Mouse (Mus musculus): ENCODE results near the gene C1qtnf2. TPM values are rescaled to one million over a fixed set of nuclear protein-coding genes. Genes with fewer than 3 reads are reported as not detected.

Gene C1qtnf2
- polyA plus RNA-seq, 1 experiment from 2014 or later: 32.7 TPM

- DNase-seq (ENCODE audit: low spot score): peak; percentile 51
- H3K9ac ChIP-seq (ENCODE audit: low read depth, low read length): no peak overlapping the region
- no peaks in the 10 kb centered on the region for H3K36me3 ChIP-seq (ENCODE audit: control insufficient read depth, insufficient read depth, low read length)
- 0 out of 2 replicates have a peak, but pooled peaks have one; percentile 30 for ATAC-seq (ENCODE audit: low read depth)
- no peak overlapping the region for H3K27ac ChIP-seq (replicated peaks; ENCODE audit: low read depth, low read length)
- no peak overlapping the region for H3K4me2 ChIP-seq (ENCODE audit: low read depth, low read length)
- H3K27me3 ChIP-seq (replicated peaks; ENCODE audit: control insufficient read depth, insufficient read depth, low read length): no peaks in the 10 kb centered on the region
- H3K9me3 ChIP-seq (ENCODE audit: control insufficient read depth, low read length): no peaks in the 10 kb centered on the region
- 28% methylated on average over 7 of the region's 7 CpGs for WGBS
- H3K4me1 ChIP-seq (ENCODE audit: control insufficient read depth, insufficient read depth, low read length): no peaks in the 10 kb centered on the region
- no peak overlapping the region for H3K4me3 ChIP-seq (ENCODE audit: low read depth, low read length)
Measured at GRCm38 (mm10) chr11:43492663-43493062, 18.6 kb downstream of the C1qtnf2 start.

GRCm38 (mm10) chr11:43493815-43494409 lies 19.8 kb downstream of the C1qtnf2 start:
- Histone ChIP-seq H3K4me3 (ENCODE audit: low read depth, low read length) (no peak overlapping the region), H3K27ac (replicated peaks; ENCODE audit: low read depth, low read length) (no peak overlapping the region), H3K4me1 (ENCODE audit: control insufficient read depth, insufficient read depth, low read length) (no peaks in the 10 kb centered on the region), H3K4me2 (ENCODE audit: low read depth, low read length) (no peak overlapping the region), H3K36me3 (ENCODE audit: control insufficient read depth, insufficient read depth, low read length) (no peaks in the 10 kb centered on the region), H3K27me3 (replicated peaks; ENCODE audit: control insufficient read depth, insufficient read depth, low read length) (no peaks in the 10 kb centered on the region), H3K9me3 (ENCODE audit: control insufficient read depth, low read length) (0 out of 2 replicates have a peak, but pooled peaks cover 5% of the 10 kb centered on the region), H3K9ac (ENCODE audit: low read depth, low read length) (no peak overlapping the region)
- 13% methylated on average over 6 of the region's 6 CpGs for WGBS
- peak; percentile 82 for DNase-seq (ENCODE audit: low spot score)
- peak; percentile 81 for ATAC-seq (ENCODE audit: low read depth)

- DNase-seq (ENCODE audit: low spot score): no peak
- WGBS: 45% methylated on average over 8 of the region's 8 CpGs
- no peak overlapping the region for H3K9ac ChIP-seq (ENCODE audit: low read depth, low read length)
Measured at GRCm38 (mm10) chr11:43495037-43495436, 21.0 kb downstream of the C1qtnf2 start.

GRCm38 (mm10) chr11:43495532-43495931 lies 21.5 kb downstream of the C1qtnf2 start:
- H3K4me2 ChIP-seq (ENCODE audit: low read depth, low read length): no peak overlapping the region
- no peaks in the 10 kb centered on the region for H3K27me3 ChIP-seq (replicated peaks; ENCODE audit: control insufficient read depth, insufficient read depth, low read length)
- 67% methylated on average over 3 of the region's 3 CpGs for WGBS
- 0 out of 2 replicates have a peak, but pooled peaks cover 5% of the 10 kb centered on the region for H3K9me3 ChIP-seq (ENCODE audit: control insufficient read depth, low read length)
- H3K4me3 ChIP-seq (ENCODE audit: low read depth, low read length): no peak overlapping the region
- ATAC-seq (ENCODE audit: low read depth) (no peak), DNase-seq (ENCODE audit: low spot score) (peak; percentile 66)
- no peaks in the 10 kb centered on the region for H3K36me3 ChIP-seq (ENCODE audit: control insufficient read depth, insufficient read depth, low read length)
- H3K9ac ChIP-seq (ENCODE audit: low read depth, low read length): no peak overlapping the region
- H3K4me1 ChIP-seq (ENCODE audit: control insufficient read depth, insufficient read depth, low read length): no peaks in the 10 kb centered on the region
- no peak overlapping the region for H3K27ac ChIP-seq (replicated peaks; ENCODE audit: low read depth, low read length)

More at GRCm38 (mm10) chr11:43495037-43495436, 21.0 kb downstream of the C1qtnf2 start:
- H3K9me3 ChIP-seq (ENCODE audit: control insufficient read depth, low read length): 0 out of 2 replicates have a peak, but pooled peaks cover 5% of the 10 kb centered on the region
- no peak overlapping the region for H3K4me3 ChIP-seq (ENCODE audit: low read depth, low read length)
- no peaks in the 10 kb centered on the region for H3K4me1 ChIP-seq (ENCODE audit: control insufficient read depth, insufficient read depth, low read length)
- no peaks in the 10 kb centered on the region for H3K27me3 ChIP-seq (replicated peaks; ENCODE audit: control insufficient read depth, insufficient read depth, low read length)
- no peaks in the 10 kb centered on the region for H3K36me3 ChIP-seq (ENCODE audit: control insufficient read depth, insufficient read depth, low read length)
- H3K4me2 ChIP-seq (ENCODE audit: low read depth, low read length): no peak overlapping the region
- no peak overlapping the region for H3K27ac ChIP-seq (replicated peaks; ENCODE audit: low read depth, low read length)
- no peak for ATAC-seq (ENCODE audit: low read depth)

- Histone ChIP-seq H3K9ac (ENCODE audit: low read depth, low read length) (no peak overlapping the region), H3K9me3 (ENCODE audit: control insufficient read depth, low read length) (0 out of 2 replicates have a peak, but pooled peaks cover 5% of the 10 kb centered on the region), H3K36me3 (ENCODE audit: control insufficient read depth, insufficient read depth, low read length) (no peaks in the 10 kb centered on the region), H3K4me1 (ENCODE audit: control insufficient read depth, insufficient read depth, low read length) (no peaks in the 10 kb centered on the region), H3K4me2 (ENCODE audit: low read depth, low read length) (no peak overlapping the region), H3K27me3 (replicated peaks; ENCODE audit: control insufficient read depth, insufficient read depth, low read length) (no peaks in the 10 kb centered on the region), H3K27ac (replicated peaks; ENCODE audit: low read depth, low read length) (no peak overlapping the region), H3K4me3 (ENCODE audit: low read depth, low read length) (no peak overlapping the region)
- DNase-seq (ENCODE audit: low spot score) (no peak), ATAC-seq (ENCODE audit: low read depth) (no peak)
- 86% methylated on average over 6 of the region's 6 CpGs for WGBS
Measured at GRCm38 (mm10) chr11:43501256-43501655, 27.2 kb downstream of the C1qtnf2 start.

GRCm38 (mm10) chr11:43505188-43505587 lies 31.1 kb downstream of the C1qtnf2 start:
- ATAC-seq (ENCODE audit: low read depth) (no peak), DNase-seq (ENCODE audit: low spot score) (no peak)
- 89% methylated on average over 7 of the region's 7 CpGs for WGBS
- Histone ChIP-seq H3K9me3 (ENCODE audit: control insufficient read depth, low read length) (no peaks in the 10 kb centered on the region), H3K27me3 (replicated peaks; ENCODE audit: control insufficient read depth, insufficient read depth, low read length) (no peaks in the 10 kb centered on the region), H3K9ac (ENCODE audit: low read depth, low read length) (no peak overlapping the region), H3K4me3 (ENCODE audit: low read depth, low read length) (no peak overlapping the region), H3K4me1 (ENCODE audit: control insufficient read depth, insufficient read depth, low read length) (no peaks in the 10 kb centered on the region), H3K36me3 (ENCODE audit: control insufficient read depth, insufficient read depth, low read length) (no peaks in the 10 kb centered on the region), H3K27ac (replicated peaks; ENCODE audit: low read depth, low read length) (no peak overlapping the region), H3K4me2 (ENCODE audit: low read depth, low read length) (no peak overlapping the region)

GRCm38 (mm10) chr11:43507976-43508375 lies 33.9 kb downstream of the C1qtnf2 start:
- Histone ChIP-seq H3K27me3 (replicated peaks; ENCODE audit: control insufficient read depth, insufficient read depth, low read length) (no peaks in the 10 kb centered on the region), H3K9ac (ENCODE audit: low read depth, low read length) (no peak overlapping the region), H3K9me3 (ENCODE audit: control insufficient read depth, low read length) (no peaks in the 10 kb centered on the region), H3K4me1 (ENCODE audit: control insufficient read depth, insufficient read depth, low read length) (no peaks in the 10 kb centered on the region), H3K27ac (replicated peaks; ENCODE audit: low read depth, low read length) (no peak overlapping the region), H3K4me2 (ENCODE audit: low read depth, low read length) (no peak overlapping the region), H3K4me3 (ENCODE audit: low read depth, low read length) (no peak overlapping the region), H3K36me3 (ENCODE audit: control insufficient read depth, insufficient read depth, low read length) (no peaks in the 10 kb centered on the region)
- DNase-seq (ENCODE audit: low spot score): no peak
- WGBS: 76% methylated on average over 6 of the region's 6 CpGs
- ATAC-seq (ENCODE audit: low read depth): no peak

- Histone ChIP-seq H3K4me2 (ENCODE audit: low read depth, low read length) (no peak overlapping the region), H3K4me3 (ENCODE audit: low read depth, low read length) (no peak overlapping the region), H3K4me1 (ENCODE audit: control insufficient read depth, insufficient read depth, low read length) (no peaks in the 10 kb centered on the region), H3K27ac (replicated peaks; ENCODE audit: low read depth, low read length) (no peak overlapping the region), H3K27me3 (replicated peaks; ENCODE audit: control insufficient read depth, insufficient read depth, low read length) (no peaks in the 10 kb centered on the region), H3K36me3 (ENCODE audit: control insufficient read depth, insufficient read depth, low read length) (no peaks in the 10 kb centered on the region), H3K9me3 (ENCODE audit: control insufficient read depth, low read length) (no peaks in the 10 kb centered on the region), H3K9ac (ENCODE audit: low read depth, low read length) (no peak overlapping the region)
- 85% methylated on average over 5 of the region's 5 CpGs for WGBS
- ATAC-seq (ENCODE audit: low read depth): no peak
- no peak for DNase-seq (ENCODE audit: low spot score)
Measured at GRCm38 (mm10) chr11:43509878-43510277, 35.8 kb downstream of the C1qtnf2 start.

- no peak overlapping the region for H3K4me2 ChIP-seq (ENCODE audit: low read depth, low read length)
- no peaks in the 10 kb centered on the region for H3K9me3 ChIP-seq (ENCODE audit: control insufficient read depth, low read length)
- H3K36me3 ChIP-seq (ENCODE audit: control insufficient read depth, insufficient read depth, low read length): no peaks in the 10 kb centered on the region
- ATAC-seq (ENCODE audit: low read depth) (no peak), DNase-seq (ENCODE audit: low spot score) (no peak)
- H3K4me3 ChIP-seq (ENCODE audit: low read depth, low read length): no peak overlapping the region
- H3K4me1 ChIP-seq (ENCODE audit: control insufficient read depth, insufficient read depth, low read length): no peaks in the 10 kb centered on the region
- no peak overlapping the region for H3K9ac ChIP-seq (ENCODE audit: low read depth, low read length)
- WGBS: 65% methylated on average over 2 of the region's 2 CpGs
- no peak overlapping the region for H3K27ac ChIP-seq (replicated peaks; ENCODE audit: low read depth, low read length)
- H3K27me3 ChIP-seq (replicated peaks; ENCODE audit: control insufficient read depth, insufficient read depth, low read length): no peaks in the 10 kb centered on the region
Measured at GRCm38 (mm10) chr11:43512661-43513190, 38.6 kb downstream of the C1qtnf2 start.

Data from embryonic facial prominence, embryonic 14.5 days (tissue).